Mouse (Mus musculus) urinary bladder, postnatal 4 days (tissue): ENCODE results near the gene Mup2.
"Not testable (repeated sequence)": the region's sequence is repeated elsewhere in the genome, so short reads cannot be mapped to it uniquely, and the experiment has no call there.

Source experiments
- DNase-seq, 2 experiments: peaks; one replicate each; pipeline ENCODE4 v3.0.0; 2021 to 2022; ENCODE audit warnings: low spot score in 2 of 2

Mup2 gene

DNA sequence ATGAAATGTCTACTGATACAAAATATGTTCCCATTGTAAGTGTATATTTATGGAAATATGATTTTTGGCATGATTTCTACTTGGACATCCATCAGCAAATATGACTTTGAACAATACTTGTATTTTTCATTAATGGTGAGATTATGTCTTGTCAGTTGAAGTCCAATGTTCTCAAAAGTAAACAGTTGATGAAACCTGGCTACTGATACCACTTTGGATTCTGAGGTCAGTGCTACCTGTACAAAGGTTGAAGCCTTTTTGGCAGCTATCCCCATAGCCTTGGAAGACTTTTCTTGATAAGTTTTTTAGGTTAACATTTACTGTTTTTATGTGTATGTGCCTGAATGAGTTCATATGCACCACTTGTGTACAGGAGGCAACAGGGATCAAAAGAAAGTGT, at the start of gene Mup2:
Gene Mup2 (minus strand): TSS at position 101 of the 400 bp plus-strand sequence.
- DNase-seq = not testable (repeated sequence)
